Mouse (Mus musculus): ENCODE results near the gene Zfp992.
"Not testable (repeated sequence)": the region's sequence is repeated elsewhere in the genome, so short reads cannot be mapped to it uniquely, and the experiment has no call there.

The Zfp992 gene

GRCm38 (mm10) chr4:146497695-146498275 lies 49.0 kb downstream of the Zfp992 start:
- CTCF ChIA-PET: not testable (repeated sequence)

GRCm38 (mm10) chr4:146501727-146502126 lies 52.9 kb downstream of the Zfp992 start, which contains the start of gene Zfp981:
Gene Zfp981 (plus strand): TSS chr4:146502027.
- POLR2A ChIA-PET: interaction anchor here in 3 of 4 experiments (0.7 to 1.5 kb wide), 5 partner anchors 13 to 22 kb away, joined by 3 to 12 read pairs (median 4); no protein-coding TSS in a partner anchor
- CTCF ChIA-PET: not testable (repeated sequence)

More at GRCm38 (mm10) chr4:146497695-146498275, 49.0 kb downstream of the Zfp992 start:
- POLR2A ChIA-PET: interaction anchor here in 3 of 4 experiments (0.6 to 2.8 kb wide), 11 partner anchors 11 to 1045 kb away, joined by 3 to 8 read pairs (median 3); no protein-coding TSS in a partner anchor

GRCm38 (mm10) chr4:146509029-146509428 lies 60.2 kb downstream of the Zfp992 start:
- CTCF ChIA-PET, POLR2A ChIA-PET: not testable (repeated sequence)

GRCm38 (mm10) chr4:146511871-146512270 lies 63.0 kb downstream of the Zfp992 start:
- POLR2A ChIA-PET, CTCF ChIA-PET: not testable (repeated sequence)

DNA sequence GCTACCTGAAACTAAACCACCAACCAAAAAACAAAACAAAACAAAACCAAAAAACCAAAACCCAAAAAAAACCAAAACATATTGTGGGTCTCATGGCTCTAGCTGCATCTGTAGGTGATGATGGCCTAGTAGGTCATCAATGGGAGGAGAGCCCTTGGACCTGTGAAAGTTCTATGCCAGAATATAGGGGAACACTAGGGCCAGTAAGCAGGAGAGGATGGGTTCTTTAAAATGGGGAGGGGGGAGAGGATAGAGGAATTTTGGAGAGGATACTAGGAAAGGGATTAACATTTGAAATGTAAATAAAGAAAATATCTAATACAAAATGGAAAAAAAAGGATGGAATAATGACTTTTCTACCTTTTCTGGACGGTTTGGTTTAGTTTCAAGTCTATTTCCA lies 67.7 kb downstream of the Zfp992 start:
- POLR2A ChIA-PET: interaction anchor here in 3 of 4 experiments (0.9 to 1.6 kb wide), 4 partner anchors 14 to 720 kb away, joined by 3 to 6 read pairs (median 4); partner anchors contain the start of gene Zfp981 (in 2 of the 3)

DNA sequence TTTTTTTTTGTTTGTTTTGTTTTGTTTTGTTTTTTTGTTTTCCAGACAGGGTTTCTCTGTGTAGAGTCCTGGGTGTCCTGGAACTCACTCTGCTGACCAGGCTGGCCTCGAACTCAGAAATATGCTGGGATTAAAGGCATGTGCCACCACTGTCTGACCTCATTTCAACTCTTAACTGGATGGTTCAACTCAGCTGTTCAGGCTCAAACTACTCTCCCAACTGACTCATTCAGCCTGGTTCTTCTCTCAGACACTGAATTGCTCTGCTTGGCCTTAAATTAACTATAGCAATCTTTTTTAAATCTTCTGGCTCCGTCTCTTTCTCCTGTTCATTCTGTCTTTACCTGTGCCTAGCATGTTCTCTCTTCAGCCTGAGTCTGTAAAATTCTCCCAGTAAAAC lies 68.3 kb downstream of the Zfp992 start:
- CTCF ChIA-PET: not testable (repeated sequence)
- POLR2A ChIA-PET: interaction anchor here in 2 of 4 experiments (0.9 to 1.6 kb wide), 2 partner anchors 14 to 15 kb away, joined by 3 read pairs; partner anchors contain the start of gene Zfp981 (in 1 of the 2)

More for the DNA sequence above, 67.7 kb downstream of the Zfp992 start:
- CTCF ChIA-PET: interaction anchor here in 1 of 4 experiments (0.7 kb wide), 1 partner anchor 1402 kb away, joined by 3 read pairs; no protein-coding TSS in a partner anchor
